Mouse (Mus musculus): ENCODE results near the gene Smim4. TPM values are rescaled to one million over a fixed set of nuclear protein-coding genes. Genes with fewer than 3 reads are reported as not detected.

Gene Smim4
- polyA plus RNA-seq (2015; fragmentation: Nextera tagmentation; extraction: Ambion mirVana) = 68.5 and 70.1 TPM in 2 replicates

DNA sequence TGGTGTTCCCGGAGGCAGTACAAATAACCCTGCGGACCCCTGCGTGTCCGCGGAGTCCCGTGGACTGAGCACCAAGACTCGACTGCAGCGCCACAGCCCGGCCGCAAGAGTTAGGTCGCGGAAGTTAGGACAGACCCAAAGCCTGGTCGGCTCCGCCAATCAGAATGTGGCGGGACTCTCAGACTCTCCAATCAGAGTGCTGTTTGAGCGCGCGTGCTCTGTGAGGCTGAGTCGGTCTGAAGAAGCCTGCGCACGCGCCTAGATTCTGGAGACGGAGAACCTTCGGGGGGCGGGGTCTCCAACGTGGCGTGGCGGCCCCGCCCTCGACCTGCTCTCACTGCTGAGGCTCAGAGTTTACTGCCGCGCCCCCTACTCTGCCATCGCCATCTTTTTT is at the start of gene Smim4:
Smim4 (minus strand) TSS at position 131 of the 394 bp plus-strand sequence.
- H3K27me3 ChIP-seq = no peaks in the 10 kb centered on the region
- ATAC-seq (ENCODE audit: low FRiP score, low read depth) = peak; percentile 95
- peak within 1 kb of the TSS; percentile 83 for H3K9ac ChIP-seq
- H3K4me1 ChIP-seq = peaks cover 66% of the 10 kb centered on the region
- H3K27ac ChIP-seq = peak within 1 kb of the TSS; percentile 92
- H3K4me3 ChIP-seq = peak within 1 kb of the TSS; percentile 73
- 0% methylated on average over 33 of the region's 33 CpGs for WGBS
- peak within 1 kb of the TSS; percentile 96 for H3K4me2 ChIP-seq (replicated peaks)
- no peaks in the 10 kb centered on the region for H3K9me3 ChIP-seq
- peaks cover under 1% of the 10 kb centered on the region for H3K36me3 ChIP-seq

GRCm38 (mm10) chr14:31177715-31178114 is 49.0 kb upstream of the Smim4 start:
- WGBS = 96% methylated on average over 5 of the region's 5 CpGs

GRCm38 (mm10) chr14:31177287-31177686 is 48.5 kb upstream of the Smim4 start:
- Histone ChIP-seq H3K4me2 (replicated peaks) (no peak overlapping the region), H3K4me1 (no peaks in the 10 kb centered on the region), H3K27me3 (no peaks in the 10 kb centered on the region), H3K27ac (no peak overlapping the region), H3K9me3 (no peaks in the 10 kb centered on the region), H3K36me3 (peaks cover 98% of the 10 kb centered on the region), H3K9ac (no peak overlapping the region), H3K4me3 (no peak overlapping the region)
- 90% methylated on average over 16 of the region's 16 CpGs for WGBS
- no peak for ATAC-seq (ENCODE audit: low FRiP score, low read depth)

More at GRCm38 (mm10) chr14:31177715-31178114, 49.0 kb upstream of the Smim4 start:
- H3K36me3 ChIP-seq = peaks cover 98% of the 10 kb centered on the region
- H3K4me1 ChIP-seq = no peaks in the 10 kb centered on the region
- H3K27me3 ChIP-seq = no peaks in the 10 kb centered on the region
- ATAC-seq (ENCODE audit: low FRiP score, low read depth) = no peak
- H3K4me2 ChIP-seq (replicated peaks) = no peak overlapping the region
- H3K27ac ChIP-seq = no peak overlapping the region
- no peaks in the 10 kb centered on the region for H3K9me3 ChIP-seq
- H3K9ac ChIP-seq = no peak overlapping the region
- no peak overlapping the region for H3K4me3 ChIP-seq

DNA sequence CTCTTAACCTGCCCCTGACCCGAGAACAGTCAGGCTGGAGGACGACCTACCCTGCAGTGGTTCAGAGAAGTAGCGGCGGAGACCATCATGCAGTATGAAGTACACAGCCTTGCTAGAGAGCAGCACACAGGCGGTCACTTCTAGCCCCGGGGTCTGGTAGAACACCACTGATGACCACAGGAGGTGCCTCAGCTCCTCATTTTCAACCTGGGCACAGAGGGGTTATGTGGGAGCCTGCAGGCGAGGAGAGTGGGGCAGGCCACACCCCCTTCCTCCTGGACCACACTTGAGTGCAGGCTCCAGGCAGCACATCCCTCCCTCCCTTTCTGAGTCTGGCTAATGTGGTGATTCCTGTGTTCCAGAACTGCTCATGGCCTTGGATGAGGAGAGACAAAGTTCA is 44.8 kb upstream of the Smim4 start:
- no peak overlapping the region for H3K4me2 ChIP-seq (replicated peaks)
- no peak overlapping the region for H3K4me3 ChIP-seq
- H3K9ac ChIP-seq = no peak overlapping the region
- H3K27me3 ChIP-seq = no peaks in the 10 kb centered on the region
- 88% methylated on average over 7 of the region's 7 CpGs for WGBS
- peaks cover 4% of the 10 kb centered on the region; the same call in 1 of the 2 replicates for H3K4me1 ChIP-seq
- peaks cover 86% of the 10 kb centered on the region for H3K36me3 ChIP-seq
- H3K9me3 ChIP-seq = no peaks in the 10 kb centered on the region
- no peak for ATAC-seq (ENCODE audit: low FRiP score, low read depth)
- no peak overlapping the region for H3K27ac ChIP-seq

DNA sequence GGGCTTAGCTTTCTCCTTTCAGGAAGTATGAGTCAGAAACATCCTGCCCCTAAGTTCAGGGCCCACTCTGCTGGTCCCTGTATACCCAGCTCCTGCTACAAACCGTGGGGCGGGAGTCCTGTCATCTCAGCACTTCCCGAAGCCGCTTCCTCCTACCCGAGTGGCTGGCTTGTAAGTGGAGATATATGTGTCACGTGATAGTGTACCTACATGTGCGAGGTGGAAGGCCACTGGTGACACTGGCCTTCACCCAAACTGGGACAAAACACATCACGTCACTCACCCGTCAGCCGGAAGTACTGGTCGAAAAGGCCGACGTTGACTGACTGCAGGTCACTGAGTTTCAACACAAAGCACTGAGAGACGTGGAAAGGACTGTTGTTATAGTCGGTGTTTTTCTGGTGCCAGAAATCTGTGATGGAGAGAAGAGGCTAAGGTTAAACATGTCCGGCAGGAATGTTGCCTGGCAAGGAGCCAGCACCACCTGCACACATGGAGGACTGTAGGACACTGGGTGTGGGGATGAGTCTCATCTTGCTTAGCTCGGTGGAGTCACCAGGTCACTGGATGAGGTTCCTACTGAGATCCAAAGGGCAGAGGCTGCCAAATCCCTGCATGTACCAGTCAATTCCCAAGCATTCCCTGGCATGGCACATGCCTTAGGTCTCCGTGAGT is 44.2 kb upstream of the Smim4 start:
- no peak for ATAC-seq (ENCODE audit: low FRiP score, low read depth)
- H3K4me2 ChIP-seq (replicated peaks) = no peak overlapping the region
- no peaks in the 10 kb centered on the region for H3K9me3 ChIP-seq
- H3K36me3 ChIP-seq = peaks cover 82% of the 10 kb centered on the region
- 86% methylated on average over 18 of the region's 18 CpGs for whole genome bisulfite sequencing
- H3K4me1 ChIP-seq = peaks cover 10% of the 10 kb centered on the region; the same call in 1 of the 2 replicates
- H3K4me3 ChIP-seq = no peak overlapping the region
- no peak overlapping the region for H3K9ac ChIP-seq
- no peak overlapping the region for H3K27ac ChIP-seq
- no peaks in the 10 kb centered on the region for H3K27me3 ChIP-seq

DNA sequence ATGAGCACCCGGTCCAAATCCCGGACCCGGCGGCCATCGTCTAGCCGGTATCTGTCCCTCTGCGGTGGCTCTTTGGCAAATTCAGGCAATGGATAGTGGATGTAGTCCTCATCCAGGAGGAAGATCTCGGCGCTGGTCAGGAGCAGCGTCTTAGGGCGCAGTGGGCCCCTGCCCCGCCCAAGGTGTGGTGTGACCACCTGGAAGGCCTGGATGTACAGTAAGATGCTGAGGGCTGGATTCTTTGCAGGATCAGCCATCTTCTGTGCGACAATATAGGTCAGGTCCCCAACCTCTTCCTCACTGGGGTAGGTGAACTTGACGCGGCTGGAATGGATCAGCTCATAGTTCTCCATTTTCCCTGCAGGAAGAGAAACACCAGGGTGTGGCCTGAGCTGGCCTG is 43.1 kb upstream of the Smim4 start:
- WGBS = 96% methylated on average over 15 of the region's 15 CpGs
- Histone ChIP-seq H3K36me3 (peaks cover 71% of the 10 kb centered on the region), H3K27me3 (no peaks in the 10 kb centered on the region), H3K9ac (no peak overlapping the region), H3K9me3 (no peaks in the 10 kb centered on the region), H3K4me2 (replicated peaks) (no peak overlapping the region), H3K4me1 (peaks cover 21% of the 10 kb centered on the region), H3K27ac (no peak overlapping the region), H3K4me3 (no peak overlapping the region)
- ATAC-seq (ENCODE audit: low FRiP score, low read depth) = no peak

- H3K9me3 ChIP-seq = no peaks in the 10 kb centered on the region
- no peaks in the 10 kb centered on the region for H3K27me3 ChIP-seq
- H3K9ac ChIP-seq = no peak overlapping the region
- ATAC-seq (ENCODE audit: low FRiP score, low read depth) = no peak
- WGBS = 92% methylated on average over 11 of the region's 11 CpGs
- H3K36me3 ChIP-seq = peaks cover 66% of the 10 kb centered on the region
- H3K4me2 ChIP-seq (replicated peaks) = no peak overlapping the region
- no peak overlapping the region; the same call in 1 of the 2 replicates for H3K27ac ChIP-seq
- peaks cover 25% of the 10 kb centered on the region for H3K4me1 ChIP-seq
- no peak overlapping the region for H3K4me3 ChIP-seq
Observed at GRCm38 (mm10) chr14:31171386-31171785, 42.6 kb upstream of the Smim4 start.

DNA sequence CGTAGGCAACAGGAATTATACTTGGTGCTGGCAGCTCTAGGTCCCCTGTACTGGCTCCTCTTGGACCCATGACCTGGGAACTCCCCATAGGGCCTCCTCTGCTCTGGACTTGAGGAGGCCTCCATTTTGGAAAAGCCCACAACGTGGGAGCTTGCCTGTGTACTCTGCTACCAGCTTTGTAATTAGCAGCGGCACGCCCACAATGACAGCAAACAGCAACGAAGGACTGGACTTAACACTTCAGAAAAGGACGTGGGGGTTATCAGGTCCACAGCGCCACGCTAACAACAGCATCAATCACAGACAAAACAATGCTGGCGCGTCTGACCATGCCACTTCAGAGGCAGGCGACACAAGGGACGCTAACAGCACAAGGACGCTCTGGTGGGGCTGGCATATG is 42.2 kb upstream of the Smim4 start:
- Histone ChIP-seq H3K27ac (no peak overlapping the region; the same call in 1 of the 2 replicates), H3K4me1 (peaks cover 28% of the 10 kb centered on the region), H3K27me3 (no peaks in the 10 kb centered on the region), H3K4me3 (no peak overlapping the region), H3K4me2 (replicated peaks) (no peak overlapping the region), H3K36me3 (peaks cover 62% of the 10 kb centered on the region), H3K9me3 (no peaks in the 10 kb centered on the region), H3K9ac (no peak overlapping the region)
- no peak for ATAC-seq (ENCODE audit: low FRiP score, low read depth)
- 90% methylated on average over 13 of the region's 13 CpGs for WGBS

GRCm38 (mm10) chr14:31169508-31169907 is 40.8 kb upstream of the Smim4 start:
- Histone ChIP-seq H3K4me3 (no peak overlapping the region), H3K4me1 (peaks cover 36% of the 10 kb centered on the region), H3K36me3 (peaks cover 48% of the 10 kb centered on the region), H3K9me3 (no peaks in the 10 kb centered on the region), H3K27ac (no peak overlapping the region), H3K27me3 (no peaks in the 10 kb centered on the region), H3K9ac (no peak overlapping the region), H3K4me2 (replicated peaks) (no peak overlapping the region)
- ATAC-seq (ENCODE audit: low FRiP score, low read depth) = no peak
- 82% methylated on average over 6 of the region's 6 CpGs for WGBS

GRCm38 (mm10) chr14:31168425-31168824 is 39.7 kb upstream of the Smim4 start, which contains the start of gene Stab1:
Stab1 (minus strand) TSS chr14:31168641.
- peak within 1 kb of the TSS; percentile 27; the same call in 1 of the 2 replicates for H3K9ac ChIP-seq
- H3K4me3 ChIP-seq = peak within 1 kb of the TSS; percentile 20
- no peak for ATAC-seq (ENCODE audit: low FRiP score, low read depth)
- peaks cover 36% of the 10 kb centered on the region for H3K4me1 ChIP-seq
- H3K36me3 ChIP-seq = peaks cover 37% of the 10 kb centered on the region
- no peaks in the 10 kb centered on the region for H3K9me3 ChIP-seq
- peak within 1 kb of the TSS; percentile 39; the same call in 1 of the 2 replicates for H3K27ac ChIP-seq
- WGBS = 39% methylated on average over 10 of the region's 10 CpGs
- H3K27me3 ChIP-seq = no peaks in the 10 kb centered on the region
- peak within 1 kb of the TSS; percentile 24 for H3K4me2 ChIP-seq (replicated peaks)

DNA sequence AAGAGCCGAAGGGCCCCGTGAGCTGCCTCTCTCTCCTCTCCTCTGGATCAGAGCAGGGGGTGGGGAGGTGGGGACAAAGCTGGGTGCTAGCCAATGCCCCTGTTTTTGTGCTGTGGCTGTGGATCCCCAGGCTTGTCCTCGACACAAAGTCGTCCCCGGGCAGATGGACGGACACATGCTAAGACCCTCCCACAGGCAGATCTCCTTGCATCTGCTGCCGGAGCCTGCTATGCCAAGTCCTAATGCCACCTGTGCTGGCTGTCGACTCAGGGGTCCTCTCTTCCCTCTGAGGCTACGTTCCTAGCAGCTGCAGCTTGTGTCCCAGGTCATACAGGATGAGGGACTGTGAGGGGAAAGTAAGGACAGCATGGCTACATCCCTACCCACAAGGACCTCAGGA is 38.1 kb upstream of the Smim4 start:
- 0 out of 2 replicates have a peak, but pooled peaks have one; percentile 10 for ATAC-seq (ENCODE audit: low FRiP score, low read depth)
- peaks cover 36% of the 10 kb centered on the region for H3K4me1 ChIP-seq
- peak overlapping the region; percentile 24 for H3K4me2 ChIP-seq (replicated peaks)
- 61% methylated on average over 9 of the region's 9 CpGs for WGBS
- peak overlapping the region; percentile 20 for H3K4me3 ChIP-seq
- no peak overlapping the region for H3K9ac ChIP-seq
- no peak overlapping the region; the same call in 1 of the 2 replicates for H3K27ac ChIP-seq
- H3K9me3 ChIP-seq = no peaks in the 10 kb centered on the region
- H3K36me3 ChIP-seq = peaks cover 21% of the 10 kb centered on the region
- no peaks in the 10 kb centered on the region for H3K27me3 ChIP-seq

DNA sequence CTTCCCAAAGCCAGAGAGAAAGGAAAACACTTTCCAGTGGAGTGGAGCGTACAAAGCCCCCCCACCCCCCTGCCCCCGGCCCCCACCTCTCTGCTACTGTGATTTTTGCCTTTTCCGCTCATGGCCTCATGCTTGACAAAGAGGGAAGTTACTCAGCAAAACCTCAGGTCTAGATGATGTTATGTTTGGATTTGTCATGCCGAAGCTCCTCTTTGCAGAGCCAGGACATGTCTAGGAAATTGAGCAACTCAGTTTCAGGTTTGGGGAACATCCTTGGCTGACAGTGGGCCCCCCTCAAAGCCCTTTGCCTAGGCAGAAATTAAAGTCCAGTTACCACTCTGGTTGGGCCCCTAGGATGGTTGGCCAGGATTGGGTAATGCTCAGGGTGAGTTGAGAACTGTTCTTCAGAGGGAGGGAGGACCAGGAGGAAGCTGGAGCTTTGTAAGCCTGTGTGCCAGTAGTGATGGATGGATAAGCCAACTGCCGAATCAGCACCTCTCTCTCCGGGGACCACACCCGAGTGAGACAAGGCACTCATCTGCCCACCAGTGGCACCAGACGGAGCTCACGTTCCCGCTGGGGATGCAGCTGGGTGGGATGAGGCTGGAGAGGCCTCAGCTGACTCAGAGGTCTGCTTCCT is 37.4 kb upstream of the Smim4 start:
- H3K27me3 ChIP-seq = no peaks in the 10 kb centered on the region
- H3K9me3 ChIP-seq = no peaks in the 10 kb centered on the region
- 0 out of 2 replicates have a peak overlapping the region, but pooled peaks have one; percentile 24 for H3K4me2 ChIP-seq (replicated peaks)
- H3K4me3 ChIP-seq = peak overlapping the region; percentile 20; the same call in 1 of the 2 replicates
- 62% methylated on average over 10 of the region's 10 CpGs for WGBS
- H3K36me3 ChIP-seq = peaks cover 14% of the 10 kb centered on the region
- peaks cover 36% of the 10 kb centered on the region for H3K4me1 ChIP-seq
- no peak overlapping the region for H3K9ac ChIP-seq
- no peak overlapping the region for H3K27ac ChIP-seq
- ATAC-seq (ENCODE audit: low FRiP score, low read depth) = no peak
